Mouse (Mus musculus) gastrocnemius, adult 8-10 months (tissue): ENCODE results near the gene Eps8. TPM values are rescaled to one million over a fixed set of nuclear protein-coding genes. Genes with fewer than 3 reads are reported as not detected.

Experiments
- DNase-seq, 2 experiments: peaks; one replicate each; pipeline ENCODE4 v3.0.0; 2022; ENCODE audit warnings: low spot score in 2 of 2
- total RNA-seq, 4 experiments: library from RNA; stranded (reverse); gene quantifications; 2 replicates each; pipeline ENCODE4 v1.2.4; 2022

Gene Eps8
- total RNA-seq, 4 experiments from 2014 or later = 2.4 to 3.9 (median 3.4) TPM

- DNase-seq = no peak
These were observed 33.7 kb downstream of the Eps8 start for GRCm38 (mm10) chr6:137621021-137621420.

GRCm38 (mm10) chr6:137613903-137614302 lies 40.8 kb downstream of the Eps8 start:
- peak in 1 of 2 experiments; percentile 23 for DNase-seq

- no peak for DNase-seq
These were observed 42.6 kb downstream of the Eps8 start for GRCm38 (mm10) chr6:137612071-137612547.

GRCm38 (mm10) chr6:137608160-137608930 lies 46.3 kb downstream of the Eps8 start:
- no peak for DNase-seq

DNA sequence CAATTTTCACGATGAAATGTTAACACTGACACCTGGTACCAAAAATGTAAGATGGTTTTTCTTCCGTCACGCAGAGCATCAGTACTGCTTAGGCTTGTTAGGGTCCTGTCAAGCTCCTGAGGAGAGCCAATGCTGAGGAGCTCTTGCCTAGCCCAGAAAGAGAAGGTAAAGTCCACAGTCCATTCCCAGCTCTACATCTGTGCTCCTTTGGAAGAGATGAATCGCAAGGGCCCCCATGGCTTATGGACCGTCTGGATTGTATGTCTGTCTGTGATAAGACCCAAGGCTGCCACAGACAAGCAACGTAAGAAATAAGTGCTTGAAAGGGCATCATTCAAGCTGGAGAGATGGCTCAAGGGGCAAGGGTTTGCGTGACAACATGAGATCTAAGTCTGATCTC lies 48.1 kb downstream of the Eps8 start:
- no peak for DNase-seq

- no peak for DNase-seq
These were observed 50.0 kb downstream of the Eps8 start for GRCm38 (mm10) chr6:137604417-137605248.

DNA sequence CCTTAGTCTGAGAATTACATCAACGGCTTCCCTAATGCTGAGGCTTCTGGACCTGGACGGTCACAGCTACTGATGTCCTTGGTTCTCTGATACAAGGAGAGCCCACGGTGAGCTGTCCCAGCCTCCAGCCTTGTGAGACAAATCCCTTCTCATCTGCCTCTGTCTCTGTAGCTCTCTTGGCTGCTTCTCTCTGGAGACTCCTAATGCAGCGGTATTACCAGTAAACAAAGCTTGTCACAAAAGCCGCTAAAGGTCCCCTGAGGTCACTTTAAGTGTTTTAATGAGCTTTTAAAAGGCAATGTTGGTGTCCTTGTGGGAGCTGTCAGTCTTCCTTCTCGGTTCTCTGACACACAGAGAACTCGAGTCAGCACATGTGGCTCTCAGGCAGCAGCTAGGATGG lies 56.4 kb downstream of the Eps8 start:
- no peak for DNase-seq

DNA sequence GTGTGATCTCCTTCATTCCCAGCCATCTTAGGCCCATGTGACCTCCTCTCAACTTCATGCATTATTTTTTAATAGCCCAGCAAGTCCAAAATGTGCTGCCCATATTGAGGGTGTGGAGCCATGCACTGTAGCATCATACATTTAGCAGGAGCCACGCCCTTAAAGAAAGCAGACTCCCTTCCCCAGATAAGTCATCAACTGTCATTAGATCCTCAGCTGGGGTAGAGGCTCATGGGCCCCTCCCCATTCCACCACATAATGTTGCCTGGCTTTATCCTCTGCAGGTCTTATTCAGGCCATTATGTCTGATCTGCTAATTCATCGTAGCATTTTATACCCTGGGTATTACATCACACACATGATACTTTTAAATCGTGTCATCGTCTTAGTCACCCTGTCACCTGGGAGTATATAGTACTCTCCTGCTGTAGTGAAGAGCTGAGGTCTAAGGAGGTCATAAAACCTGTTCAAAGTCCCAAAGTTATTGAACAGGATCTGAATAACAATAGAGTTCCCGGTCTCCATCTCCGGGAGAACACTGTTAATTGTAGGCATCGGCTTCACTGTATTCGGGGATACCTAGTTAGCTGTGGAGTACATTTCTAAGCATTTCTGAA lies 57.1 kb downstream of the Eps8 start:
- DNase-seq = no peak

GRCm38 (mm10) chr6:137592582-137592981 lies 62.1 kb downstream of the Eps8 start:
- no peak for DNase-seq

DNA sequence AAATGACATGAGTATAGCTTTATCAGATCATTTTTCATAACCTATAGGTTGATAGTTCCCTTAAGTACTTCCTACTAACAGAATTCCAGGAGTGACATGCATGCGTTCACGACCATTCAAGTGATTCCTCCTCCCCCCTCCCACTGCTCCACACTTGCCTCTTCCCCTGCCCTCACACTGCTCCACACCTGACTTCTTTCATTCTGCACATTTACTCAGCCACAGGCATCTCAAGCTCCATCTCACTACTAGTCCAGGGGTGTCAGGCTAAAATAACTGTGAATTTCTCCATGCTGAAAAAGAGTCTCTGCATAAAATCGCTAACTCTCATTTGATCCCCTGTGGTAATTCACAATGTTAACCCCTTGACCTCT lies 65.4 kb downstream of the Eps8 start:
- no peak for DNase-seq

DNA sequence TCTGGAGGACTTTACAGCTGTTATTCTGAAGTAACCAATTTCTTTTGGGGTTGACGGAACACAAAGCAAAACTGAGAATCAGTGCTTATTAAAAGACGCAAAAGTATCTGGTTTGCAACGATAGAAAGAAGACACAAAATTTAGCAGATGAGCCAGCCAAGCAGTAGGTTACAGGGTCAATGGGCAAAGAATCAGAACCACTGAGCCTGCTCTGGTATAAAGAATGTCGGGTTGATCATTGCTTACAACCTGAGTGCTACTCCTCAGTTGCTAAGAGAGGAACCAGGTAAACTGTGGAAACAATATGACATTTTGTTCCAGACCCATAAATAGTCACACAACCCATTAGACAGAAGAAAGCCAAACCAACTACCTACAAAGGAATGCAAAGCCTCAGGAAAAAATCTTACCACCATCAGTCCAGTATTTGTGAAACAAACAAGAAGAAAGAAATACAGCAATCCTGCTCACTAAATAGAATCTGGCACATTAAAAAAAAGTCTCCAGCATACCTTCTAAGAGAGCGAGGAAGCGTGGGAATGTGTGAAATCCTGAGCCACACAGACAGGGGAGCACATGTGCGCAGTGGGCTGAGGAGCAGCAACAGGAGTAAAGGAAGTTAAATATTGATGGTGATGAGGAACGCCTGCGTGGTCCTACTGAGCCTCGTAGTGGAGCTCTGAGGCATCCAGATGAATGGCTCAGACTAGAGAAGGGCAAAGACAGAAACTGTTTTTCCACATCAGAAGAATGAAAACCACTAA lies 66.0 kb downstream of the Eps8 start:
- no peak for DNase-seq

DNA sequence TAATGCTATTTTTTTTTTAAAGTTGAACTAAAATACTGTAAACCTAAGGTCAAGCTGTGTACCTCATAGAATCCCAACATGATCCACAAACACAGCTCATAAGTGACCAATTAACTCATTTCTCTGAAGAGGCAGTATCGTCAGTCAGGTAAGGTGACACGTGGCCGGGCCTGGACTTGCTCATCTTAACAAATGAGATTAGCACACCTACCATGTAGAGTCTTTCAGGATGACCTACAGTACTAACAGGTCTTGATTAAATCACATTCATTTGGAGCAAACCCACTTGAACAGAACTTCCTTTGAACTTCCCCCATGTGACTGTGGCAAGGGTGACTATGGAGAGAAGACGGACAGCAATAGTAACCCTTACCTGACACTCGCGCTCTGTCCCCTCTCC lies 66.8 kb downstream of the Eps8 start:
- DNase-seq = no peak

- DNase-seq = no peak
These were observed 69.4 kb downstream of the Eps8 start for GRCm38 (mm10) chr6:137585229-137585628.

DNA sequence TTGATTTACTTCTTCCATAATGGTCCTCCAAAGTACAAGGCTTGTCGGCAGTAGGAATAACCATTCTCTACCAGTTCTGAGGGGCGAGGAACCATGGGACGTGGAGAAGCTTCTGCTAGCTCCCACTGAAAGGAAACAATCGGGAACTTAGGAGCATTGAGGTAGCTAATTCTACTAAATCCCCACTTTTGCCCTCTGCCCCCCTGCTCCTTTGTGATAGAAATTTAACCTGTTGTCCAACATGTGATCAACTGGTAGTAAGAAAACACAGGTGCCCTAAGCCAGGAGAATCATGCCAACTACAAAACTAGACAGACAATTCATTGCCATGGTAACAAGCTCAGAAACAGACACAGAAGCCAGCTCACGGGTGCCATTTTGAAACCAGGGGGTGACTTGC lies 71.6 kb downstream of the Eps8 start:
- DNase-seq = no peak

GRCm38 (mm10) chr6:137582207-137582889 lies 72.3 kb downstream of the Eps8 start:
- DNase-seq = no peak

GRCm38 (mm10) chr6:137581331-137582010 lies 73.2 kb downstream of the Eps8 start:
- no peak for DNase-seq

- no peak for DNase-seq
These were observed 74.2 kb downstream of the Eps8 start for GRCm38 (mm10) chr6:137580503-137580902.

- DNase-seq = no peak
These were observed 77.9 kb downstream of the Eps8 start for GRCm38 (mm10) chr6:137576670-137577371.

DNA sequence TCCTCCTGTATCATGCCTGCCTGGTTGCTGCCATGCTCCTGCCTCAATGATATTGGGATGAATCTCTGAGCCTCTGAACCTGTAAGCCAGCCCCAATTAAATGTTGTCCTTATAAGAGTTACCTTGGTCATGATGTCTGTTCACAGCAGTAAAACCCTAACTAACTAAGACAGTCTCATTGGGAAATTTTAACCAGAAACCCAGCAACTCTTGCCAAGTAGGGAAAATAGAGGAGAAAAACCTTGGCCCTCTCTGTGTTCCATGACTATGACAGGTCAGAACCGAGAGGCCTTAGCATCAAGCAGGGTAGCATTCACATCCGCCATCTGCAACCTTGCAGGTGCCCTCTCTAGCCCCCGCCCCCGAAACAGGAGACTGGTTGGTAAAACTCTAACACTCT lies 78.6 kb downstream of the Eps8 start:
- DNase-seq = no peak

DNA sequence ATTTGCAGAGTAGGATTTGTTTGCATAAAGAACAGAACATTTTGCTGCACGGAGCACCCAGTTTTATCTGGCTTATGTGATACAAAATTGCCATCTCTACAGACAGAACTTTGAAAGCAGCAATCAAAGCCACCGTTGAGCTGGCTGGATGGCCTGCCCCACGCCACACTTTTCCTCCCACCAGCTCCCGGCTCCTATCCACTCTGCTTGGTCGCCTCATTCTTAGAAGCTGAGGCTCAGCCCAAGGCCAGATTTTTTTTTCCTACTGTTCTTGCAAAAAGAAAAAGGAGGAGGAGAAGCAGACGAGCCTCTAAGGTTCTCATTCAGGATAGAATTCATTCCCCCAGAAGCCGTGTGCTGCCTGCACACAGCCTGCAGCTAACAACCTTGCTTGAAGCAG lies 80.8 kb downstream of the Eps8 start:
- DNase-seq = no peak
